Mouse (Mus musculus) cerebellum, adult 11 months (tissue): ENCODE data around the gene Cntnap5a.

Experiments used
- DNase-seq: peaks from one replicate; pipeline ENCODE4 v3.0.0; 2022

Cntnap5a gene

DNA sequence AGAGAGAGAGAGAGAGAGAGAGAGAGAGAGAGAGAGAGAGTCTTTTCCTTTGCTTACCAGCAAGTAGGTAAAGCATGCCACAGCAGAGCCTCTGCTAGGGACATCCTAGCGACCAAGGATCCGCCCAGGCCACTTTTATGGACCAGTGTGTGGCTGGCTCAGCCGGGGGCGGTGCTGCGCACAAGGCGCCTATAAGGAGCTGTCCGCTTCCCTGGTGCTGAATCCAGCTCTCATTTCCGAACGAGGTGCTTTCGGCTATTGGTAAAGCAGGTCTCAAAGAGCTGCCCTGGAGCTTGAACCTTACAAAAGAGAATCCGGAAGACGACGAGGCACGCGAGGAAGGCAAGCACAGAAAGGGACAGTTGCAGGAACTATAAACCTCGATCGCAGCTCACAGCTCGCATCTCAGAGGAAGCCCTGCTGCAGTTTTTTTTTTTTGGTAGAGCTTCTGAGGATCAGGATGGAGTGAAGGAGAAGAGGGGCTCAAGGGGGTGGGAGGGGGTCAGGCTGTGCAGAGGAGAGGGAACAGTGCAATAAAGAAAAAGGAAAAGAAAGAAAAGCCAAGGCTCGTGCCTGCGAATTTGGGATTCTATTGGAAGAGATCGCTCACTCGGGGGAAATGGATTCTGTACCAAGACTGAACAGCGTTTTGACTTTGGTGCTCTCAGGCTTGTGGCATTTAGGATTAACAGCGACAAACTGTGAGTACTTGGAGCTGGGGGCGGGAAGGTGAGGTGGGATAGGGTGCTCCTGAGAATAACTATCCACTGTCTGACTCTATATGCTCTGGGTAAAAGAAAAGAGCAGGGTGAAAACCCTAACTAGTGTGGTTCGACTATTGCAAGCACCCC is at the start of gene Cntnap5a:
Cntnap5a (plus strand) TSS at position 239 of the 851 bp plus-strand sequence.
- peak; percentile 1 for DNase-seq

DNA sequence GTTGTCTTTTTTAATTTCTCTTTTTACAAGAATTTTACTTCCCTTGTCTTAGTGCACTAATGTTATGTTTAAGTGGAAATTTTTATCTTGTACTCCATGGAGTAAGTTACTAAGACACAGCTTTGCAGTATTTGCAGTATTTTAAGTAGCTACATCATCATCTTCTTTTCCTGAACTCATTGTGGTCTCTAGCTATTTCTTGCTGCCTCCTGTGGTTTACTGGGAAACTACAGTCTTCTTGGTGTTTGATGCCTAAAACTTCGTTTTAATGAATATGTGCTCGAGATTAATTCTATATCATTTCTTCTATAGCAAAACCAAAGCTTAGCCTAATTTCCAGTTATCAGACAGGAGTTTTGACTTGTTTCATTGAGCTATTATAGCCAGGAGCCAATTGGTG is 37.6 kb upstream of the Cntnap5a start:
- no peak for DNase-seq

DNA sequence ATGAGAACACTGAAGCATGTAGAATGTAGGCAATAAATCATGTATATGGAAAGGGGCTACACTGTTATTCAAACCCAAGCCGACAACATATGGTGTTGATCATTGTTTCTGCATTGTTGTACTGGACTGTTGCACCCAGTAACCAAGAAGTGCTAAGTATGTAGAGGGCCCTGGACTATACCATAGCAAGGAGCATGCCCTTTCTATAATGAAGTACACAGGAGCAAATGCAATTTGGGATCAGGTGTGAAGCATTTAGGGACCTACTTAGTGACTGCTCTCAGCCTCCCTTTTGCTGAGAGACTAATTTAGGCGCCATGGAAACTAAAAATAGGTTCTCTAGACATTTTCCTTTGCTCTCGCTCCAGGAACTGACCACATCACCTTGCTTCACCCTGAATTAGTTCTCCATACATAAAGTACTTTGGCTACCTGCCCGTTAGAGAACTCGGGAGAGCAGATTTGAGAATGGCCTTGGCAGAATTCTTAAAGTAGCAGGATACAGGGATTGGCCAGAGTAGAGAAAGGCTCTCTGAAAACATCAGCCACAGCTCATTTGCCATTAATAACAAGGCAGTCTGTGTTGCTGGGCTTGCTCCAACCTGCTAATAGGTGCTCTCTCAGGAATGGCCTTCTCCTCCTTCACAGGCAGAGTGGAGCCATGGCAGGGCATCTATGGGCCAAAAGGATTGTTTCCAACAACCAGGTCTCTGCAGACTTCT is 26.1 kb upstream of the Cntnap5a start:
- no peak for DNase-seq

GRCm38 (mm10) chr1:115686494-115686893 is 1.9 kb downstream of the Cntnap5a start:
- no peak for DNase-seq

GRCm38 (mm10) chr1:115699798-115700197 is 15.2 kb downstream of the Cntnap5a start:
- DNase-seq = no peak

- no peak for DNase-seq
Measured at GRCm38 (mm10) chr1:115742556-115742955, 58.0 kb downstream of the Cntnap5a start.

GRCm38 (mm10) chr1:115745569-115745968 is 61.0 kb downstream of the Cntnap5a start:
- no peak for DNase-seq

DNA sequence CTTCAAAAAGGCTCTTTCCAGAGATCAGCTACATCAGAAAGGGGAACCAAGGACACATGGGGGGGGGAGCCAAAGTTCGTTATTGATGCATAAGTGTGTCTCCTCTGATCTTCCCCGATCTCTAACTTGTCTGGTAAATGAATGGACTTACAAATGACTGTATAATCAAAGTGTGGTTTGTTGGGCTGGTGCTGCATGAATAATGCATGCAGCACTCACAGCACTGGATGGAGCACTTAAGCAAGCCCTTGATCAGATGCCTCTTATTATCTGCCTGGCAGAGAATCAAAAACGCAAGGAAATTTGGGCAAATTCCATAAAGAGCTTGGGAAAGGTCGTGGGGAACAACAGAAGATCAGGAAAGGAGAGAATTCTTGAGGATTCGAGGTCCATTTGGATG is 100.2 kb downstream of the Cntnap5a start:
- DNase-seq = no peak

DNA sequence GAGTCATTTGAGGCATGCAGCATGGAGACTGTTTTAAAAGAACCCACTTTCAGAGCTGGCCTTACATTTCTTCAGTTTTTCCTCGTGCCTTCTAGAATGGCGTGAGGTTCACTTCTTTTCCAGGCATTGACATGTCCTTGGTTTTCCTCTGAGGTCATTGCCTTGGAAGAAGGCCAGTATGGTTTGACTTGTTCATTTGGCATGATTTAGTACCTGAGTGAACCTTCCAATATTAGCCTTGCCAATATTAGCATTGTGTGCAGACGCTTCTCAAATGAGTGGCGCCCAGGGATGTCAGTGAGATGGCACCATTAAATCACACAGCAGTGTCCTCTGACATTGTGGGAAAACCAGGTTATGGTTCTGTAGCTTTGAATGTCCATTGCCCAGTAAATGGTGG is 158.0 kb downstream of the Cntnap5a start:
- DNase-seq = no peak

- no peak for DNase-seq
Measured at GRCm38 (mm10) chr1:115847605-115848004, 163.0 kb downstream of the Cntnap5a start.

GRCm38 (mm10) chr1:115852206-115852605 is 167.7 kb downstream of the Cntnap5a start:
- DNase-seq = no peak

GRCm38 (mm10) chr1:115918396-115918795 is 233.8 kb downstream of the Cntnap5a start:
- DNase-seq = no peak

DNA sequence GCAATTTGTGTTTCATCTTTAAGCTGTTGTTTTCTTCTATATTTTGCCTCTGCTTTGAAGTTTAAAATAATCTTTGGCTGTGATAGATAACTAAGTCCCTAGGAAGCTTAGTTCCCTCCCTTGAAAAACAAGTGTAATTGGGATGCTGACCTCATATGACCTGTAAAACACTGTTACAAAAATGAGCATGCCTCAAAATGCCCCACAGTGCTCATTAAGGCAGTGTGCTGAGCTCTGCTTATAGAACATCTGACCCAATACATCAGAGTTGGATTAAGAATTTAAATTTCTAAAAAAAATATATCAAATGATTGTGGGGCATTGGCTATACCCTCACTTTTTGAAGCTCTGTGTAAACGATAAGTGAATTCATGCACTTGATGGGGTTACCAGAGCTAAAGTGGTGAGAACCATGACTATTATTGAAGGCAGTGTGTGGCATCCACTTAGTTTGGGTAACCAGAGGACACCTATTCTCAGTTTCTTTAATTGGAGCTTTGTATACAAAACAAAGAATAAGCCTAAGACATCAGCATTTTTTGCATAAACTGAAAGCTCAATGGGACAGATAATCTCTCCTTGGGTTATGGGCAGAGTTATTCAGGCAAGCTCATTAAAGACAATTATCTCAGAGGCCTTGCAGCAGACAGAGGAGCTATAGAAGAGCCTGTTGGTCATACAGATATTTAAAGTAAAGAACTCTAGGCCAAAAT is 241.6 kb downstream of the Cntnap5a start:
- no peak for DNase-seq

DNA sequence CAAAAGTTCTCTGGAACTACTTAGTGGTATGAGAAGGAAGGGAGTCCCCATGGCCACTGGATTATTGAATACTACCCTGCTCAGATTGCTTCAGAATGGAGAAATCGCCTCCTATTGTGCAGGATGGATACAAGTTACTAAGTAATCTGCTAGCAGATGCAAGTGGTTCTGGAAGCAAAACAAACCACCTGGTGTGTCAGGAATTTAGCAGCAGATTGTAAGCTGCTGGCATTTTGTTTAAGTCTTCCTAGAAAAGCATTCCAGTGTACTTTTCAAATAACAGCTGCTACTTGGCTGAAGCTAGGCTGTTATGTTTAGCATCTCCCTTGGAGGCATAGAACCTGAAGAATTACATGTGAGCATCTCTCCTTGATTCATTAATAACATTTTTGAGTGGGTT is 247.5 kb downstream of the Cntnap5a start:
- no peak for DNase-seq

GRCm38 (mm10) chr1:115945892-115946291 is 261.3 kb downstream of the Cntnap5a start:
- DNase-seq = no peak

DNA sequence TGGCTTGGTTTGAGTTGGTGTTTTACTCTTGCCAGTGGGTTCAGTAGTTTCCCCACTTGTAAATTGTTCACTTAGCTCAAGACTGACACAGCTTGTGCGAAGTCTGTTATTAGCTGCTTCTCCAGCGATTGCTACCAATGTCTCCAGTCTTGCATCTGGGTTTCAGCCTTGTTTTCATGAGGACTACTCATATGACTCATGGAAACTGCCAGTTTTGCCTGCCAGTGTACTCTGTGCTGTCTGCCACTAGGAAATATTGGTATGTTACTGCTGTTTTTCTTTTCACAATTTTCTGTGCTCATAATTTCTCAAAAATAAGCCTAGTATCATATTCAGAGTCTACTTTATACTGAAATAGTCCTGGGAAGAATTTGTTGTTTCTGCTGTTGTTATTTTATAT is 272.0 kb downstream of the Cntnap5a start:
- no peak for DNase-seq

DNA sequence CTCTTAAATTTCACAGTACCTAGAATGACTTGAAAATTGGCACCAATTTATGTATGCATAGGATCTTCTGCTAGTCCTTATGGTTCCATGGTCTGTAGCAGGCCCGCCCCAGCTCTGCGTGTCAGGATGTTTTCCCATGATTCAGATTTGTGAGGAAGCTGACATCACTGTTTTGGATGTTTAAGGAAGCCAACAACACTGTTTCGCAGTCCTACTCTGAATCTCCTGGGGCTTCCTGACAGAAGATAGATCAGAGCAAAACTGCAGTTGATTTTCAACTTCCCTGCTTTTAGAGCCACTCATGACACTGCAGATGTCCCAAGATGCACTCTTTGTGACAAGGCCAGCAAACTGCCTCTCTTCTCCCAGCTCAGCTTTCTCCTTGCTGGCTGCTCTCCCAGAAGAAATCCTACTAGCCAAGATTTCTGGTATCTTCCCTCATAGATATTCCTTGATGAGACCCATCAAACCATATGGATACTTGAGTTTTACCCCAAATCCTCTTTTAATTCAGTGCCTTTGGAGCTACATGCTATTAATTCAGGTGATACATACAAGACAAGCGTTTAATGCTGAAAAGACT is 280.5 kb downstream of the Cntnap5a start:
- DNase-seq = no peak

GRCm38 (mm10) chr1:115990204-115990603 is 305.6 kb downstream of the Cntnap5a start:
- DNase-seq = no peak

GRCm38 (mm10) chr1:116015768-116016167 is 331.2 kb downstream of the Cntnap5a start:
- DNase-seq = no peak

GRCm38 (mm10) chr1:116029653-116030052 is 345.1 kb downstream of the Cntnap5a start:
- no peak for DNase-seq

GRCm38 (mm10) chr1:116035897-116036296 is 351.3 kb downstream of the Cntnap5a start:
- DNase-seq = no peak

DNA sequence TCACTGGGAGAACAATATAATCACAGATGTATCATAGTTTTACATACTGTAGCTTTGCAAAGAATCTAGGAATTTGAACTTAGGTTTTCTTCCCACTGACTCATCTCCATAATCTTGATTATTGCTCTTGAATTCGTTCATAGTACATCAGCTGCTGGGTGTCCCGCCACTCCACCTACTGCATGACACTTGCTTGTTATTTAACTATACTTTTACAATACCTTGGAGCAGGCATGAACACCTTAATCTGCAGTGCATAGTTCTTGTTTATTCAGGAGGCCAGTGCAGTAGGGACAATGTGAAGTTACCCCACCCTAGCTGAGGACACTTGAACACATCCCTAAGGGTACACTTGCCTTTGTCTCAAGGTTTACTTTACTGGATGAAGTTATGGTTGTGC is 352.3 kb downstream of the Cntnap5a start:
- no peak for DNase-seq

- no peak for DNase-seq
Measured at GRCm38 (mm10) chr1:116044083-116044482, 359.5 kb downstream of the Cntnap5a start.
